Mouse (Mus musculus): Measurements from ENCODE around the gene Pdpr. TPM values are rescaled to one million over a fixed set of nuclear protein-coding genes. Genes with fewer than 3 reads are reported as not detected.
"Not testable (repeated sequence)": the region's sequence is repeated elsewhere in the genome, so short reads cannot be mapped to it uniquely, and the experiment has no call there.

Gene Pdpr
- polyA plus RNA-seq, 1 experiment from 2014 or later = 6.2 TPM

GRCm38 (mm10) chr8:111079861-111080271 is 14.6 kb upstream of the Pdpr start:
- DNase-seq (ENCODE audit: low spot score) (no peak), ATAC-seq (ENCODE audit: insufficient read depth, low FRiP score, low TSS enrichment) (no peak)
- 33% methylated on average over 6 of the region's 6 CpGs for WGBS
- no peak overlapping the region for H3K27ac ChIP-seq (ENCODE audit: low read depth, low read length)
- no peak overlapping the region for H3K9ac ChIP-seq (ENCODE audit: low read length)
- H3K4me1 ChIP-seq (ENCODE audit: control insufficient read depth, insufficient read depth, low read length) = no peaks in the 10 kb centered on the region
- no peak overlapping the region for H3K4me3 ChIP-seq (ENCODE audit: low read depth, low read length)
- no peaks in the 10 kb centered on the region for H3K36me3 ChIP-seq (ENCODE audit: control insufficient read depth, insufficient read depth, low read length)
- H3K27me3 ChIP-seq (ENCODE audit: control insufficient read depth, insufficient read depth, low read length) = no peaks in the 10 kb centered on the region
- H3K9me3 ChIP-seq (ENCODE audit: control insufficient read depth, low read length) = no peaks in the 10 kb centered on the region
- no peak overlapping the region for H3K4me2 ChIP-seq (ENCODE audit: low read depth)

GRCm38 (mm10) chr8:111081580-111082258 is 12.7 kb upstream of the Pdpr start:
- no peak overlapping the region for H3K27ac ChIP-seq (ENCODE audit: low read depth, low read length)
- DNase-seq (ENCODE audit: low spot score) = no peak

GRCm38 (mm10) chr8:111083936-111084335 is 10.5 kb upstream of the Pdpr start:
- not testable (repeated sequence) for H3K4me3 ChIP-seq (ENCODE audit: low read depth, low read length); H3K27ac ChIP-seq (ENCODE audit: low read depth, low read length); DNase-seq (ENCODE audit: low spot score); H3K4me2 ChIP-seq (ENCODE audit: low read depth); H3K9me3 ChIP-seq (ENCODE audit: control insufficient read depth, low read length); ATAC-seq (ENCODE audit: insufficient read depth, low FRiP score, low TSS enrichment); H3K4me1 ChIP-seq (ENCODE audit: control insufficient read depth, insufficient read depth, low read length); H3K27me3 ChIP-seq (ENCODE audit: control insufficient read depth, insufficient read depth, low read length); H3K9ac ChIP-seq (ENCODE audit: low read length); H3K36me3 ChIP-seq (ENCODE audit: control insufficient read depth, insufficient read depth, low read length)
- WGBS = 88% methylated on average over 5 of the region's 5 CpGs

More at GRCm38 (mm10) chr8:111081580-111082258, 12.7 kb upstream of the Pdpr start:
- Histone ChIP-seq H3K4me2 (ENCODE audit: low read depth) (no peak overlapping the region), H3K9ac (ENCODE audit: low read length) (no peak overlapping the region), H3K27me3 (ENCODE audit: control insufficient read depth, insufficient read depth, low read length) (no peaks in the 10 kb centered on the region), H3K36me3 (ENCODE audit: control insufficient read depth, insufficient read depth, low read length) (no peaks in the 10 kb centered on the region), H3K9me3 (ENCODE audit: control insufficient read depth, low read length) (no peaks in the 10 kb centered on the region), H3K4me3 (ENCODE audit: low read depth, low read length) (no peak overlapping the region), H3K4me1 (ENCODE audit: control insufficient read depth, insufficient read depth, low read length) (no peaks in the 10 kb centered on the region)
- no peak for ATAC-seq (ENCODE audit: insufficient read depth, low FRiP score, low TSS enrichment)
- 69% methylated on average over 12 of the region's 12 CpGs for WGBS

GRCm38 (mm10) chr8:111090126-111090525 is 4.3 kb upstream of the Pdpr start:
- H3K27me3 ChIP-seq (ENCODE audit: control insufficient read depth, insufficient read depth, low read length) = no peaks in the 10 kb centered on the region
- no peak overlapping the region for H3K4me3 ChIP-seq (ENCODE audit: low read depth, low read length)
- ATAC-seq (ENCODE audit: insufficient read depth, low FRiP score, low TSS enrichment) (no peak), DNase-seq (ENCODE audit: low spot score) (peak; percentile 69)
- no peaks in the 10 kb centered on the region for H3K36me3 ChIP-seq (ENCODE audit: control insufficient read depth, insufficient read depth, low read length)
- H3K4me1 ChIP-seq (ENCODE audit: control insufficient read depth, insufficient read depth, low read length) = no peaks in the 10 kb centered on the region; the same call in 1 of the 2 replicates
- H3K9me3 ChIP-seq (ENCODE audit: control insufficient read depth, low read length) = no peaks in the 10 kb centered on the region
- H3K27ac ChIP-seq (ENCODE audit: low read depth, low read length) = no peak overlapping the region
- 0% methylated on average over 2 of the region's 2 CpGs for WGBS
- no peak overlapping the region for H3K4me2 ChIP-seq (ENCODE audit: low read depth)
- no peak overlapping the region for H3K9ac ChIP-seq (ENCODE audit: low read length)

GRCm38 (mm10) chr8:111091706-111092105 is 2.7 kb upstream of the Pdpr start:
- Histone ChIP-seq H3K4me1 (ENCODE audit: control insufficient read depth, insufficient read depth, low read length) (no peaks in the 10 kb centered on the region; the same call in 1 of the 2 replicates), H3K4me3 (ENCODE audit: low read depth, low read length) (no peak overlapping the region), H3K27ac (ENCODE audit: low read depth, low read length) (no peak overlapping the region), H3K27me3 (ENCODE audit: control insufficient read depth, insufficient read depth, low read length) (no peaks in the 10 kb centered on the region), H3K36me3 (ENCODE audit: control insufficient read depth, insufficient read depth, low read length) (no peaks in the 10 kb centered on the region), H3K9ac (ENCODE audit: low read length) (no peak overlapping the region), H3K9me3 (ENCODE audit: control insufficient read depth, low read length) (no peaks in the 10 kb centered on the region), H3K4me2 (ENCODE audit: low read depth) (no peak overlapping the region)
- WGBS = 83% methylated on average over 7 of the region's 7 CpGs
- DNase-seq (ENCODE audit: low spot score) (no peak), ATAC-seq (ENCODE audit: insufficient read depth, low FRiP score, low TSS enrichment) (no peak)

- 85% methylated on average over 4 of the region's 6 CpGs for WGBS
- H3K4me3 ChIP-seq (ENCODE audit: low read depth, low read length); H3K9me3 ChIP-seq (ENCODE audit: control insufficient read depth, low read length); H3K36me3 ChIP-seq (ENCODE audit: control insufficient read depth, insufficient read depth, low read length); DNase-seq (ENCODE audit: low spot score); H3K4me1 ChIP-seq (ENCODE audit: control insufficient read depth, insufficient read depth, low read length); H3K27me3 ChIP-seq (ENCODE audit: control insufficient read depth, insufficient read depth, low read length); H3K9ac ChIP-seq (ENCODE audit: low read length); H3K27ac ChIP-seq (ENCODE audit: low read depth, low read length); H3K4me2 ChIP-seq (ENCODE audit: low read depth); ATAC-seq (ENCODE audit: insufficient read depth, low FRiP score, low TSS enrichment): not testable (repeated sequence)
Measured at GRCm38 (mm10) chr8:111092326-111092725, 2.1 kb upstream of the Pdpr start, which contains the start of gene Clec18a. Gene Clec18a, minus strand, starts transcription at chr8:111092426.

GRCm38 (mm10) chr8:111094719-111095302 is 381 bp downstream of the Pdpr start:
- ATAC-seq (ENCODE audit: insufficient read depth, low FRiP score, low TSS enrichment) = peak; percentile 93
- H3K9me3 ChIP-seq (ENCODE audit: control insufficient read depth, low read length); H3K4me1 ChIP-seq (ENCODE audit: control insufficient read depth, insufficient read depth, low read length); H3K27ac ChIP-seq (ENCODE audit: low read depth, low read length); DNase-seq (ENCODE audit: low spot score); H3K36me3 ChIP-seq (ENCODE audit: control insufficient read depth, insufficient read depth, low read length); H3K27me3 ChIP-seq (ENCODE audit: control insufficient read depth, insufficient read depth, low read length): not testable (repeated sequence)
- WGBS = under 1% methylated on average over 41 of the region's 69 CpGs
- Histone ChIP-seq H3K4me3 (ENCODE audit: low read depth, low read length) (peak overlapping the region; percentile 64), H3K9ac (ENCODE audit: low read length) (peak overlapping the region; percentile 54), H3K4me2 (ENCODE audit: low read depth) (peak overlapping the region; percentile 77)

- Histone ChIP-seq H3K9ac (ENCODE audit: low read length) (no peak overlapping the region), H3K9me3 (ENCODE audit: control insufficient read depth, low read length) (no peaks in the 10 kb centered on the region), H3K36me3 (ENCODE audit: control insufficient read depth, insufficient read depth, low read length) (0 out of 2 replicates have a peak, but pooled peaks cover 2% of the 10 kb centered on the region), H3K4me2 (ENCODE audit: low read depth) (no peak overlapping the region), H3K27ac (ENCODE audit: low read depth, low read length) (no peak overlapping the region), H3K4me1 (ENCODE audit: control insufficient read depth, insufficient read depth, low read length) (no peaks in the 10 kb centered on the region), H3K4me3 (ENCODE audit: low read depth, low read length) (no peak overlapping the region), H3K27me3 (ENCODE audit: control insufficient read depth, insufficient read depth, low read length) (no peaks in the 10 kb centered on the region)
- WGBS = 94% methylated on average over 5 of the region's 5 CpGs
- ATAC-seq (ENCODE audit: insufficient read depth, low FRiP score, low TSS enrichment) = no peak
- DNase-seq (ENCODE audit: low spot score) = no peak
Measured at GRCm38 (mm10) chr8:111114891-111115290, 20.5 kb downstream of the Pdpr start.

- Histone ChIP-seq H3K36me3 (ENCODE audit: control insufficient read depth, insufficient read depth, low read length) (peaks cover under 1% of the 10 kb centered on the region; the same call in 1 of the 2 replicates), H3K9ac (ENCODE audit: low read length) (no peak overlapping the region), H3K27ac (ENCODE audit: low read depth, low read length) (no peak overlapping the region), H3K4me2 (ENCODE audit: low read depth) (no peak overlapping the region), H3K4me3 (ENCODE audit: low read depth, low read length) (no peak overlapping the region), H3K9me3 (ENCODE audit: control insufficient read depth, low read length) (no peaks in the 10 kb centered on the region), H3K27me3 (ENCODE audit: control insufficient read depth, insufficient read depth, low read length) (no peaks in the 10 kb centered on the region), H3K4me1 (ENCODE audit: control insufficient read depth, insufficient read depth, low read length) (no peaks in the 10 kb centered on the region)
- ATAC-seq (ENCODE audit: insufficient read depth, low FRiP score, low TSS enrichment) (no peak), DNase-seq (ENCODE audit: low spot score) (no peak)
- whole genome bisulfite sequencing = 93% methylated on average over 3 of the region's 3 CpGs
Measured at GRCm38 (mm10) chr8:111119481-111119880, 25.1 kb downstream of the Pdpr start.

Data from neural tube, embryonic 11.5 days (tissue).